Mouse (Mus musculus): ENCODE measurements around the gene Olfr1280. TPM values are rescaled to one million over a fixed set of nuclear protein-coding genes. Genes with fewer than 3 reads are reported as not detected.

Gene Olfr1280
- polyA plus RNA-seq, 1 experiment from 2014 or later = not detected

Other genes starting within 250 kb of the Olfr1280 start
- gene Gm13941, start 208.0 kb upstream of the Olfr1280 start, polyA plus RNA-seq (2015; fragmentation: Nextera tagmentation; extraction: Ambion mirVana) = not detected in 2 replicates
- not detected in 2 replicates for gene Gm15130, start 161.1 kb upstream of the Olfr1280 start, polyA plus RNA-seq (2015; fragmentation: Nextera tagmentation; extraction: Ambion mirVana)
- not detected in 2 replicates for gene 4930430A15Rik, start 84.4 kb upstream of the Olfr1280 start, polyA plus RNA-seq (2015; fragmentation: Nextera tagmentation; extraction: Ambion mirVana)
- not detected in 2 replicates for gene Olfr1275, start 78.7 kb upstream of the Olfr1280 start, polyA plus RNA-seq (2015; fragmentation: Nextera tagmentation; extraction: Ambion mirVana)
- not detected in 2 replicates for gene Olfr1276, start 59.5 kb upstream of the Olfr1280 start, polyA plus RNA-seq (2015; fragmentation: Nextera tagmentation; extraction: Ambion mirVana)
- not detected in 2 replicates for gene Olfr1277, start 39.9 kb upstream of the Olfr1280 start, polyA plus RNA-seq (2015; fragmentation: Nextera tagmentation; extraction: Ambion mirVana)
- not detected in 2 replicates for gene Olfr1278, start 23.9 kb upstream of the Olfr1280 start, polyA plus RNA-seq (2015; fragmentation: Nextera tagmentation; extraction: Ambion mirVana)
- not detected in 2 replicates for gene Olfr1279, start 13.4 kb upstream of the Olfr1280 start, polyA plus RNA-seq (2015; fragmentation: Nextera tagmentation; extraction: Ambion mirVana)
- gene Olfr1281, start 12.5 kb downstream of the Olfr1280 start, polyA plus RNA-seq (2015; fragmentation: Nextera tagmentation; extraction: Ambion mirVana) = not detected in 2 replicates
- not detected in 2 replicates for gene Olfr1282, start 22.1 kb downstream of the Olfr1280 start, polyA plus RNA-seq (2015; fragmentation: Nextera tagmentation; extraction: Ambion mirVana)
- gene Olfr1283, start 52.8 kb downstream of the Olfr1280 start, polyA plus RNA-seq (2015; fragmentation: Nextera tagmentation; extraction: Ambion mirVana) = not detected in 2 replicates
- gene Olfr1284, start 61.5 kb downstream of the Olfr1280 start, polyA plus RNA-seq (2015; fragmentation: Nextera tagmentation; extraction: Ambion mirVana) = not detected in 2 replicates
- gene Olfr1286, start 109.1 kb downstream of the Olfr1280 start, polyA plus RNA-seq (2015; fragmentation: Nextera tagmentation; extraction: Ambion mirVana) = not detected in 2 replicates
- gene Olfr1287, start 135.1 kb downstream of the Olfr1280 start, polyA plus RNA-seq (2015; fragmentation: Nextera tagmentation; extraction: Ambion mirVana) = not detected in 2 replicates
- not detected in 2 replicates for gene Olfr1288, start 160.1 kb downstream of the Olfr1280 start, polyA plus RNA-seq (2015; fragmentation: Nextera tagmentation; extraction: Ambion mirVana)
- not detected in 2 replicates for gene Olfr1289, start 166.8 kb downstream of the Olfr1280 start, polyA plus RNA-seq (2015; fragmentation: Nextera tagmentation; extraction: Ambion mirVana)
- gene Olfr1290, start 179.8 kb downstream of the Olfr1280 start, polyA plus RNA-seq (2015; fragmentation: Nextera tagmentation; extraction: Ambion mirVana) = not detected in 2 replicates
- not detected in 2 replicates for gene Olfr1291-ps1, start 183.2 kb downstream of the Olfr1280 start, polyA plus RNA-seq (2015; fragmentation: Nextera tagmentation; extraction: Ambion mirVana)
- not detected in 2 replicates for gene Olfr1293-ps, start 211.2 kb downstream of the Olfr1280 start, polyA plus RNA-seq (2015; fragmentation: Nextera tagmentation; extraction: Ambion mirVana)
- not detected in 2 replicates for gene Olfr1294, start 226.3 kb downstream of the Olfr1280 start, polyA plus RNA-seq (2015; fragmentation: Nextera tagmentation; extraction: Ambion mirVana)